Mouse (Mus musculus): ENCODE measurements around the gene Col4a4. TPM values are rescaled to one million over a fixed set of nuclear protein-coding genes. Genes with fewer than 3 reads are reported as not detected.

Col4a4 gene
- total and polyA plus RNA-seq, 2 experiments from 2014 or later = 0.40 to 0.42 TPM

GRCm38 (mm10) chr1:82608646-82609262, 22.1 kb upstream of the Col4a4 start:
- H3K4me2 ChIP-seq (ENCODE audit: low read depth, low read length) = no peak overlapping the region
- no peaks in the 10 kb centered on the region for H3K27me3 ChIP-seq (ENCODE audit: insufficient read depth, low read length)
- WGBS = 64% methylated on average over 9 of the region's 9 CpGs
- no peak overlapping the region for H3K4me3 ChIP-seq (ENCODE audit: low read length)
- H3K36me3 ChIP-seq (ENCODE audit: insufficient read depth, low read length) = no peaks in the 10 kb centered on the region
- no peak overlapping the region for H3K27ac ChIP-seq
- DNase-seq (ENCODE audit: low spot score) (peak; percentile 27), ATAC-seq (no peak)
- no peaks in the 10 kb centered on the region for H3K4me1 ChIP-seq (ENCODE audit: insufficient read depth, low read length)
- TF ChIP-seq CTCF (IDR thresholded peaks at IDR 0.05; ENCODE audit: low read depth) = no peak
- H3K9ac ChIP-seq (replicated peaks; ENCODE audit: low read length) = no peak overlapping the region
- no peaks in the 10 kb centered on the region for H3K9me3 ChIP-seq (ENCODE audit: low read length)

GRCm38 (mm10) chr1:82605856-82606255, 19.2 kb upstream of the Col4a4 start:
- Histone ChIP-seq H3K9me3 (ENCODE audit: low read length) (no peaks in the 10 kb centered on the region), H3K4me3 (ENCODE audit: low read length) (no peak overlapping the region), H3K4me1 (ENCODE audit: insufficient read depth, low read length) (no peaks in the 10 kb centered on the region), H3K27ac (no peak overlapping the region), H3K9ac (replicated peaks; ENCODE audit: low read length) (no peak overlapping the region), H3K36me3 (ENCODE audit: insufficient read depth, low read length) (no peaks in the 10 kb centered on the region), H3K4me2 (ENCODE audit: low read depth, low read length) (no peak overlapping the region), H3K27me3 (ENCODE audit: insufficient read depth, low read length) (no peaks in the 10 kb centered on the region)
- WGBS = 79% methylated on average over 7 of the region's 7 CpGs
- TF ChIP-seq CTCF (IDR thresholded peaks at IDR 0.05; ENCODE audit: low read depth) = no peak
- ATAC-seq (no peak), DNase-seq (ENCODE audit: low spot score) (peak; percentile 10)

GRCm38 (mm10) chr1:82605347-82605746, 18.7 kb upstream of the Col4a4 start:
- no peaks in the 10 kb centered on the region for H3K36me3 ChIP-seq (ENCODE audit: insufficient read depth, low read length)
- ATAC-seq (peak; percentile 68), DNase-seq (ENCODE audit: low spot score) (no peak)
- no peak overlapping the region for H3K4me2 ChIP-seq (ENCODE audit: low read depth, low read length)
- H3K4me3 ChIP-seq (ENCODE audit: low read length) = no peak overlapping the region
- H3K9ac ChIP-seq (replicated peaks; ENCODE audit: low read length) = no peak overlapping the region
- H3K9me3 ChIP-seq (ENCODE audit: low read length) = no peaks in the 10 kb centered on the region
- 78% methylated on average over 7 of the region's 7 CpGs for WGBS
- H3K4me1 ChIP-seq (ENCODE audit: insufficient read depth, low read length) = no peaks in the 10 kb centered on the region
- TF ChIP-seq CTCF (IDR thresholded peaks at IDR 0.05; ENCODE audit: low read depth) = no peak
- H3K27me3 ChIP-seq (ENCODE audit: insufficient read depth, low read length) = no peaks in the 10 kb centered on the region
- H3K27ac ChIP-seq = no peak overlapping the region

GRCm38 (mm10) chr1:82603198-82603950, 16.7 kb upstream of the Col4a4 start:
- no peaks in the 10 kb centered on the region for H3K4me1 ChIP-seq (ENCODE audit: insufficient read depth, low read length)
- H3K4me2 ChIP-seq (ENCODE audit: low read depth, low read length) = no peak overlapping the region
- H3K4me3 ChIP-seq (ENCODE audit: low read length) = no peak overlapping the region
- H3K9ac ChIP-seq (replicated peaks; ENCODE audit: low read length) = no peak overlapping the region
- no peaks in the 10 kb centered on the region for H3K9me3 ChIP-seq (ENCODE audit: low read length)
- H3K27ac ChIP-seq = no peak overlapping the region
- no peak for TF ChIP-seq CTCF (IDR thresholded peaks at IDR 0.05; ENCODE audit: low read depth)
- ATAC-seq = no peak
- DNase-seq (ENCODE audit: low spot score) = no peak
- H3K36me3 ChIP-seq (ENCODE audit: insufficient read depth, low read length) = no peaks in the 10 kb centered on the region
- 78% methylated on average over 7 of the region's 7 CpGs for WGBS
- no peaks in the 10 kb centered on the region for H3K27me3 ChIP-seq (ENCODE audit: insufficient read depth, low read length)

- DNase-seq (ENCODE audit: low spot score) (peak; percentile 38), ATAC-seq (no peak)
- WGBS = 47% methylated on average over 6 of the region's 6 CpGs
Observed at GRCm38 (mm10) chr1:82596864-82597596, 10.4 kb upstream of the Col4a4 start.

GRCm38 (mm10) chr1:82590266-82590665, 3.6 kb upstream of the Col4a4 start:
- H3K4me2 ChIP-seq (ENCODE audit: low read depth, low read length) = no peak overlapping the region
- no peak overlapping the region for H3K27ac ChIP-seq
- DNase-seq (ENCODE audit: low spot score) = no peak
- no peak overlapping the region for H3K4me3 ChIP-seq (ENCODE audit: low read length)
- no peaks in the 10 kb centered on the region for H3K36me3 ChIP-seq (ENCODE audit: insufficient read depth, low read length)
- 80% methylated on average over 4 of the region's 4 CpGs for WGBS
- no peak for ATAC-seq
- no peak for TF ChIP-seq CTCF (IDR thresholded peaks at IDR 0.05; ENCODE audit: low read depth)
- no peak overlapping the region for H3K9ac ChIP-seq (replicated peaks; ENCODE audit: low read length)
- no peaks in the 10 kb centered on the region for H3K27me3 ChIP-seq (ENCODE audit: insufficient read depth, low read length)
- peaks cover 14% of the 10 kb centered on the region; the same call in 1 of the 2 replicates for H3K4me1 ChIP-seq (ENCODE audit: insufficient read depth, low read length)
- H3K9me3 ChIP-seq (ENCODE audit: low read length) = no peaks in the 10 kb centered on the region

More at GRCm38 (mm10) chr1:82596864-82597596, 10.4 kb upstream of the Col4a4 start:
- no peaks in the 10 kb centered on the region for H3K27me3 ChIP-seq (ENCODE audit: insufficient read depth, low read length)
- H3K4me3 ChIP-seq (ENCODE audit: low read length) = no peak overlapping the region
- no peak overlapping the region for H3K9ac ChIP-seq (replicated peaks; ENCODE audit: low read length)
- H3K36me3 ChIP-seq (ENCODE audit: insufficient read depth, low read length) = no peaks in the 10 kb centered on the region
- no peaks in the 10 kb centered on the region for H3K4me1 ChIP-seq (ENCODE audit: insufficient read depth, low read length)
- no peaks in the 10 kb centered on the region for H3K9me3 ChIP-seq (ENCODE audit: low read length)
- TF ChIP-seq CTCF (IDR thresholded peaks at IDR 0.05; ENCODE audit: low read depth) = no peak
- H3K27ac ChIP-seq = no peak overlapping the region
- no peak overlapping the region for H3K4me2 ChIP-seq (ENCODE audit: low read depth, low read length)

Measured in hindbrain, postnatal 0 days (tissue).